Mouse (Mus musculus): ENCODE data around the gene Fbll1. TPM values are rescaled to one million over a fixed set of nuclear protein-coding genes. Genes with fewer than 3 reads are reported as not detected.

The Fbll1 gene
- total RNA-seq, 2 experiments from 2014 or later: not detected

Other genes starting within 250 kb of the Fbll1 start
- gene Pank3, start 29.4 kb downstream of the Fbll1 start, total RNA-seq (2015): 27.8 and 29.3 TPM in 2 replicates
- 50.2 and 51.9 TPM in 2 replicates for gene Pank3, start 29.4 kb downstream of the Fbll1 start, total RNA-seq (2017)
- 60.7 and 63.5 TPM in 2 replicates for gene Rars, start 35.6 kb upstream of the Fbll1 start, total RNA-seq (2015)
- 52.0 and 60.3 TPM in 2 replicates for gene Rars, start 35.6 kb upstream of the Fbll1 start, total RNA-seq (2017)
- gene Wwc1, start 181.6 kb upstream of the Fbll1 start, total RNA-seq (2015): not detected in 2 replicates
- gene Wwc1, start 181.6 kb upstream of the Fbll1 start, total RNA-seq (2017): not detected in 2 replicates